Mouse (Mus musculus): ENCODE measurements around the gene Cdca7. TPM values are rescaled to one million over a fixed set of nuclear protein-coding genes. Genes with fewer than 3 reads are reported as not detected.

The Cdca7 gene
- total RNA-seq, 1 experiment from 2014 or later = 211 TPM

Other genes starting within 250 kb of the Cdca7 start
- gene Map3k20, start 190.5 kb upstream of the Cdca7 start, total RNA-seq (2017) = 49.6 and 66.9 TPM in 2 replicates